Mouse (Mus musculus) neural tube, embryonic 11.5 days (tissue): ENCODE measurements at regions not wholly inside any gene's neighbourhood (a gene's known extent, or its start where the extent isn't known, plus 50 kb on each side); places are given as distances from the start of the nearest gene placed in this dataset.
A peak's percentile ranks its signal among the peaks of the same experiment; 100 is the strongest.

ENCODE experiments used
- ATAC-seq: fragments of 200-750 bp; cut with Nextera tagmentation; 2 replicates; pipeline ENCODE4 v1.8.0; 2017; ENCODE audit warnings: moderate number of reproducible peaks, mild to moderate bottlenecking, moderate TSS enrichment, moderate library complexity; ENCODE audit not compliant: insufficient read depth, low FRiP score, low TSS enrichment
- DNase-seq: peaks from one replicate; pipeline ENCODE4 v3.0.0-alpha.2; 2015; ENCODE audit warnings: low spot score
- H3K27ac ChIP-seq: fragments of 300-500 bp; sonication (generic); 2 replicates; pipeline ENCODE4 v1.5.1; 2014; ENCODE audit warnings: low read depth, mild to moderate bottlenecking, low read length
- H3K27me3 ChIP-seq: fragments of 300-500 bp; sonication (generic); 2 replicates; pipeline ENCODE4 v1.6.1; 2014; ENCODE audit warnings: mild to moderate bottlenecking, low read length, mixed read lengths; ENCODE audit not compliant: control insufficient read depth, insufficient read depth
- H3K36me3 ChIP-seq: fragments of 300-500 bp; sonication (generic); 2 replicates; pipeline ENCODE4 v1.6.1; 2014; ENCODE audit warnings: mild to moderate bottlenecking, low read length, moderate library complexity, mixed read lengths; ENCODE audit not compliant: control insufficient read depth, insufficient read depth
- H3K4me1 ChIP-seq: fragments of 300-500 bp; sonication (generic); 2 replicates; pipeline ENCODE4 v1.6.1; 2014; ENCODE audit warnings: low read length, mixed read lengths; ENCODE audit not compliant: control insufficient read depth, insufficient read depth
- H3K4me2 ChIP-seq: fragments of 300-500 bp; sonication (generic); 2 replicates; pipeline ENCODE4 v1.6.1; 2014; ENCODE audit warnings: low read depth, mild to moderate bottlenecking, moderate library complexity
- H3K4me3 ChIP-seq: fragments of 300-500 bp; sonication (generic); 2 replicates; pipeline ENCODE4 v1.5.1; 2014; ENCODE audit warnings: low read depth, low read length
- H3K9ac ChIP-seq: fragments of 300-500 bp; sonication (generic); 2 replicates; pipeline ENCODE4 v1.6.1; 2014; ENCODE audit warnings: mild to moderate bottlenecking, low read length
- H3K9me3 ChIP-seq: fragments of 300-500 bp; sonication (generic); 2 replicates; pipeline ENCODE4 v1.6.1; 2016; ENCODE audit warnings: low read length; ENCODE audit not compliant: control insufficient read depth
- WGBS: fragments of 180-500 bp; shearing (Covaris S2); extraction: QIAGEN DNeasy Blood & Tissue Kit; methylation state at CpG from one replicate; pipeline ENCODE4 v1.1.7; 2014; 5-methylcytosine and 5-hydroxymethylcytosine counted together

- Histone ChIP-seq H3K4me2 (no peak overlapping the region), H3K27ac (0 out of 2 replicates have a peak overlapping the region, but pooled peaks have one; percentile 17)
- WGBS = 68% methylated on average over 5 of the region's 5 CpGs
These were observed 278.1 kb downstream of the Tox3 start for GRCm38 (mm10) chr8:90070006-90070405.

GRCm38 (mm10) chr8:90069411-90069993 lies 278.6 kb downstream of the Tox3 start:
- ATAC-seq (no peak), DNase-seq (peak; percentile 22)
- Histone ChIP-seq H3K4me3 (no peak overlapping the region), H3K4me1 (peaks cover 3% of the 10 kb centered on the region; the same call in 1 of the 2 replicates), H3K27ac (no peak overlapping the region), H3K9ac (no peak overlapping the region), H3K36me3 (no peaks in the 10 kb centered on the region), H3K9me3 (no peaks in the 10 kb centered on the region), H3K27me3 (no peaks in the 10 kb centered on the region), H3K4me2 (no peak overlapping the region)
- WGBS = 32% methylated on average over 10 of the region's 10 CpGs

More at GRCm38 (mm10) chr8:90070006-90070405, 278.1 kb downstream of the Tox3 start:
- no peak overlapping the region for H3K9ac ChIP-seq
- H3K9me3 ChIP-seq = no peaks in the 10 kb centered on the region
- H3K27me3 ChIP-seq = no peaks in the 10 kb centered on the region
- ATAC-seq (no peak), DNase-seq (no peak)
- H3K36me3 ChIP-seq = no peaks in the 10 kb centered on the region
- no peak overlapping the region for H3K4me3 ChIP-seq
- no peaks in the 10 kb centered on the region for H3K4me1 ChIP-seq

GRCm38 (mm10) chr8:90068441-90068840 lies 279.7 kb downstream of the Tox3 start:
- no peaks in the 10 kb centered on the region for H3K27me3 ChIP-seq
- no peaks in the 10 kb centered on the region for H3K36me3 ChIP-seq
- DNase-seq (no peak), ATAC-seq (no peak)
- H3K9me3 ChIP-seq = no peaks in the 10 kb centered on the region
- H3K27ac ChIP-seq = no peak overlapping the region
- H3K4me1 ChIP-seq = peaks cover 6% of the 10 kb centered on the region; the same call in 1 of the 2 replicates
- 90% methylated on average over 4 of the region's 4 CpGs for WGBS
- no peak overlapping the region for H3K4me2 ChIP-seq
- H3K9ac ChIP-seq = no peak overlapping the region
- H3K4me3 ChIP-seq = no peak overlapping the region

GRCm38 (mm10) chr8:90064381-90064780 lies 283.8 kb downstream of the Tox3 start:
- no peaks in the 10 kb centered on the region for H3K36me3 ChIP-seq
- H3K9ac ChIP-seq = no peak overlapping the region
- 50% methylated on average over 6 of the region's 6 CpGs for WGBS
- peaks cover 6% of the 10 kb centered on the region; the same call in 1 of the 2 replicates for H3K4me1 ChIP-seq
- H3K27ac ChIP-seq = no peak overlapping the region
- no peak overlapping the region for H3K4me3 ChIP-seq
- no peaks in the 10 kb centered on the region for H3K9me3 ChIP-seq
- no peak overlapping the region for H3K4me2 ChIP-seq
- no peaks in the 10 kb centered on the region for H3K27me3 ChIP-seq
- DNase-seq (no peak), ATAC-seq (no peak)

GRCm38 (mm10) chr8:90063291-90063690 lies 284.9 kb downstream of the Tox3 start:
- Histone ChIP-seq H3K4me2 (no peak overlapping the region), H3K4me3 (no peak overlapping the region), H3K9me3 (no peaks in the 10 kb centered on the region), H3K4me1 (peaks cover 6% of the 10 kb centered on the region; the same call in 1 of the 2 replicates), H3K36me3 (no peaks in the 10 kb centered on the region), H3K27me3 (no peaks in the 10 kb centered on the region), H3K27ac (no peak overlapping the region), H3K9ac (no peak overlapping the region)
- DNase-seq = no peak
- WGBS = 85% methylated on average over 1 of the region's 1 CpGs
- no peak for ATAC-seq

GRCm38 (mm10) chr8:90058631-90059166 lies 289.4 kb downstream of the Tox3 start:
- H3K4me2 ChIP-seq = no peak overlapping the region
- ATAC-seq = no peak
- H3K27me3 ChIP-seq = no peaks in the 10 kb centered on the region
- no peak overlapping the region for H3K27ac ChIP-seq
- H3K36me3 ChIP-seq = no peaks in the 10 kb centered on the region
- no peaks in the 10 kb centered on the region for H3K9me3 ChIP-seq
- H3K4me3 ChIP-seq = no peak overlapping the region
- no peak for DNase-seq
- WGBS = 85% methylated on average over 9 of the region's 9 CpGs
- no peak overlapping the region for H3K9ac ChIP-seq
- H3K4me1 ChIP-seq = no peaks in the 10 kb centered on the region

GRCm38 (mm10) chr8:90056331-90056730 lies 291.8 kb downstream of the Tox3 start:
- Histone ChIP-seq H3K9me3 (no peaks in the 10 kb centered on the region), H3K27me3 (no peaks in the 10 kb centered on the region), H3K4me2 (no peak overlapping the region), H3K4me3 (no peak overlapping the region), H3K27ac (no peak overlapping the region), H3K9ac (no peak overlapping the region), H3K4me1 (no peaks in the 10 kb centered on the region), H3K36me3 (no peaks in the 10 kb centered on the region)
- DNase-seq (no peak), ATAC-seq (no peak)
- WGBS = 86% methylated on average over 1 of the region's 1 CpGs

GRCm38 (mm10) chr8:90046779-90047178 lies 301.4 kb downstream of the Tox3 start:
- WGBS = 66% methylated on average over 9 of the region's 9 CpGs
- ATAC-seq (no peak), DNase-seq (no peak)
- Histone ChIP-seq H3K27me3 (no peaks in the 10 kb centered on the region), H3K4me3 (no peak overlapping the region), H3K4me2 (no peak overlapping the region), H3K36me3 (no peaks in the 10 kb centered on the region), H3K4me1 (no peaks in the 10 kb centered on the region), H3K27ac (no peak overlapping the region), H3K9ac (no peak overlapping the region), H3K9me3 (no peaks in the 10 kb centered on the region)

GRCm38 (mm10) chr8:90036436-90036835 lies 311.7 kb downstream of the Tox3 start:
- H3K27me3 ChIP-seq = no peaks in the 10 kb centered on the region
- H3K4me2 ChIP-seq = no peak overlapping the region
- no peaks in the 10 kb centered on the region for H3K4me1 ChIP-seq
- ATAC-seq = no peak
- 82% methylated on average over 3 of the region's 3 CpGs for WGBS
- no peak overlapping the region for H3K4me3 ChIP-seq
- H3K9ac ChIP-seq = no peak overlapping the region
- DNase-seq = no peak
- no peaks in the 10 kb centered on the region for H3K36me3 ChIP-seq
- H3K27ac ChIP-seq = no peak overlapping the region
- H3K9me3 ChIP-seq = no peaks in the 10 kb centered on the region
